Mouse (Mus musculus) heart, adult 2 months (tissue): ENCODE data around the gene Polr2j. TPM values are rescaled to one million over a fixed set of nuclear protein-coding genes. Genes with fewer than 3 reads are reported as not detected.
"Not testable (repeated sequence)": the region's sequence is repeated elsewhere in the genome, so short reads cannot be mapped to it uniquely, and the experiment has no call there.

Experiments
- DNase-seq, 2 experiments: peaks; one replicate each; pipeline ENCODE4 v3.0.0; 2021
- H3K27ac ChIP-seq: fragments of 200-600 bp; 2 replicates; pipeline ENCODE4 v1.8.1; 2022
- H3K27me3 ChIP-seq: fragments of 200-500 bp; 2 replicates; pipeline ENCODE4 v1.6.1; 2012; ENCODE audit warnings: mild to moderate bottlenecking, low read length, inconsistent platforms, mixed read lengths; ENCODE audit not compliant: control insufficient read depth, insufficient read depth
- H3K36me3 ChIP-seq: fragments of 200-500 bp; 2 replicates; pipeline ENCODE4 v1.6.1; 2012; ENCODE audit warnings: low read length, inconsistent platforms; ENCODE audit not compliant: control insufficient read depth, insufficient read depth
- H3K4me1 ChIP-seq: fragments of 200-500 bp; 2 replicates; pipeline ENCODE4 v1.6.1; 2011; ENCODE audit warnings: low read length; ENCODE audit not compliant: control insufficient read depth, insufficient read depth
- H3K4me3 ChIP-seq: fragments of 200-600 bp; 2 replicates; pipeline ENCODE4 v1.8.1; 2022
- H3K79me2 ChIP-seq: fragments of 200-500 bp; replicated peaks from 2 replicates; pipeline ENCODE4 v1.6.1; 2012; ENCODE audit warnings: mild to moderate bottlenecking, inconsistent platforms, low read length, moderate library complexity, mixed read lengths; ENCODE audit not compliant: control insufficient read depth, insufficient read depth
- H3K9ac ChIP-seq: fragments of 200-500 bp; 2 replicates; pipeline ENCODE4 v1.6.1; 2012; ENCODE audit warnings: low read depth, mild to moderate bottlenecking, control low read depth, inconsistent platforms, low read length, mixed read lengths
- CTCF ChIP-seq: fragments of 200-600 bp; IDR thresholded peaks from 2 replicates; pipeline ENCODE4 v1.8.1; 2022; ENCODE audit warnings: antibody characterized with exemption, mild to moderate bottlenecking, moderate library complexity
- EP300 ChIP-seq: fragments of 200-500 bp; IDR thresholded peaks from 2 replicates; pipeline ENCODE4 v1.6.1; 2011; ENCODE audit warnings: low read depth, low read length, control low read depth; ENCODE audit not compliant: insufficient read depth
- POLR2A ChIP-seq: fragments of 200-500 bp; IDR thresholded peaks from 2 replicates; pipeline ENCODE4 v1.6.1; 2011; ENCODE audit warnings: mild to moderate bottlenecking, low read depth, low read length, control low read depth; ENCODE audit not compliant: insufficient read depth
- WGBS: fragments of 180-500 bp; shearing (Covaris S2); methylation state at CpG from one replicate; pipeline ENCODE4 v1.1.7; 2018; 5-methylcytosine and 5-hydroxymethylcytosine counted together
- intact Hi-C: fragments of 180-260 bp; cut with DNase I; formaldehyde crosslinking; loops from one replicate; pipeline ENCODE4 v1.15.1; 2025
- polyA plus RNA-seq: library from polyadenylated mRNA; depleted of rRNA; stranded (reverse); fragments of >200 nt; gene quantifications from 2 replicates; pipeline ENCODE4 v1.2.3, GENCODE M21; 2012
- total RNA-seq, 2 experiments: library from RNA; stranded (reverse); gene quantifications; 2 replicates each; pipeline ENCODE4 v1.2.3; 2021

Gene Polr2j
- total and polyA plus RNA-seq, 3 experiments = 63.5 to 89.3 (median 66.9) TPM

GRCm38 (mm10) chr5:136147704-136148103, 31.3 kb downstream of the Polr2j start:
- 70% methylated on average over 8 of the region's 8 CpGs for WGBS
- H3K27ac ChIP-seq = no peak overlapping the region
- peaks cover 1% of the 10 kb centered on the region; the same call in 1 of the 2 replicates for H3K4me1 ChIP-seq
- no peak for TF ChIP-seq EP300
- TF ChIP-seq POLR2A = no peak
- TF ChIP-seq CTCF = no peak
- DNase-seq = no peak
- H3K27me3 ChIP-seq = no peaks in the 10 kb centered on the region
- H3K9ac ChIP-seq = no peak overlapping the region
- intact Hi-C loops = no loop called here
- H3K4me3 ChIP-seq = no peak overlapping the region
- H3K36me3 ChIP-seq = no peaks in the 10 kb centered on the region
- no peaks in the 10 kb centered on the region for H3K79me2 ChIP-seq

DNA sequence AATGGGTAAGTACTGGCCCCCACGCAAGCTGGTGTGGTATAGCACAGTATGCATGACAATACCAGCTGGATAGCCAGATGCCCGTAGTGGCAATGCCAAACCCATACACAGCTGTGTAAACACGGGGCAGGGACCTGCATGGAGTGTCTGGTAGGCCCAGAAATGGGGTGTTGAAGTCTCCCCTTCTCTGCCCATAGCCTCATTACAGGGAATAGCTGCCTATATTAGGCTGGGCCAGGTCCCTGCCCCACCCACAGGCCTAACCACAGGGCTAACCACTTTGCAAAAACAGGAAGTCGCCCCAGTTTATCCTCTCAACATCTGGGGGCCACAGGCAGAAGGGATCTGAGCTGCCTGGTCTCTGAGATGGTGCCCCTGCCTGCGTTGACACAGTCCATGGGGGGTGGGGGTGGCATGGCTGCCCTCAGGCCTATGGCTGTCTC, 32.7 kb downstream of the Polr2j start:
- H3K27me3 ChIP-seq, H3K4me3 ChIP-seq, H3K36me3 ChIP-seq, H3K4me1 ChIP-seq, H3K79me2 ChIP-seq, H3K27ac ChIP-seq, intact Hi-C loops, H3K9ac ChIP-seq: not testable (repeated sequence)
- DNase-seq = peak in 1 of 2 experiments; percentile 38
- 73% methylated on average over 5 of the region's 5 CpGs for WGBS

GRCm38 (mm10) chr5:136152365-136152764, 35.9 kb downstream of the Polr2j start:
- H3K27ac ChIP-seq = no peak overlapping the region
- DNase-seq = peak in 1 of 2 experiments; percentile 54
- intact Hi-C loops = no loop called here
- H3K4me3 ChIP-seq = no peak overlapping the region
- H3K4me1 ChIP-seq = peaks cover 1% of the 10 kb centered on the region; the same call in 1 of the 2 replicates
- TF ChIP-seq POLR2A (no peak), EP300 (no peak), CTCF (no peak)
- no peaks in the 10 kb centered on the region for H3K36me3 ChIP-seq
- no peak overlapping the region for H3K9ac ChIP-seq
- no peaks in the 10 kb centered on the region for H3K79me2 ChIP-seq
- 72% methylated on average over 8 of the region's 8 CpGs for WGBS
- no peaks in the 10 kb centered on the region for H3K27me3 ChIP-seq

GRCm38 (mm10) chr5:136155399-136155798, 39.0 kb downstream of the Polr2j start:
- Histone ChIP-seq H3K79me2 (no peaks in the 10 kb centered on the region), H3K4me3 (no peak overlapping the region), H3K4me1 (peaks cover 2% of the 10 kb centered on the region; the same call in 1 of the 2 replicates), H3K9ac (no peak overlapping the region), H3K36me3 (no peaks in the 10 kb centered on the region), H3K27ac (no peak overlapping the region), H3K27me3 (no peaks in the 10 kb centered on the region)
- DNase-seq = peak in 1 of 2 experiments; percentile 47
- 66% methylated on average over 5 of the region's 5 CpGs for WGBS
- intact Hi-C loops = no loop called here
- TF ChIP-seq EP300 (no peak), POLR2A (no peak), CTCF (no peak)

DNA sequence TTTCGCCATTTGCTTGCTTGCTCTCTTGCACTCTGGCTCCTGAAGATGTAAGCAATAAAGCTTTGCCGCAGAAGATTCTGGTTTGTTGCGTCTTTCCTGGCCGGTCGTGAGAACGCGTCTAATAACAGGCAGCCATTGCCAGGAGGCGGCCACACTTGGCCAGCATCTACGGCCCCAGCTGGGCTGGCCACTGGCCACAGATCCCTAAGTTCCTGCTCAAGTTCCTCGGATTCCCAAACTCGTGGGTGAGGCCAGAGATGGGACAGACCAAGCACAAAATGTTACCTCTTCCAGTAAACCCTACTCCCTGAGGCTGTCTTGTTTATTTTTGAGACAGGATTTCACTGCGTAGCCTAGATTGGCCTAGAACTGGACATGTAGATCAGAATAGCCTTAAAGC, 43.7 kb downstream of the Polr2j start:
- H3K36me3 ChIP-seq, H3K27me3 ChIP-seq, H3K9ac ChIP-seq, H3K27ac ChIP-seq, intact Hi-C loops, H3K4me1 ChIP-seq, H3K4me3 ChIP-seq, H3K79me2 ChIP-seq: not testable (repeated sequence)
- 78% methylated on average over 11 of the region's 12 CpGs for WGBS
- peak; percentile 80 to 81 for DNase-seq

DNA sequence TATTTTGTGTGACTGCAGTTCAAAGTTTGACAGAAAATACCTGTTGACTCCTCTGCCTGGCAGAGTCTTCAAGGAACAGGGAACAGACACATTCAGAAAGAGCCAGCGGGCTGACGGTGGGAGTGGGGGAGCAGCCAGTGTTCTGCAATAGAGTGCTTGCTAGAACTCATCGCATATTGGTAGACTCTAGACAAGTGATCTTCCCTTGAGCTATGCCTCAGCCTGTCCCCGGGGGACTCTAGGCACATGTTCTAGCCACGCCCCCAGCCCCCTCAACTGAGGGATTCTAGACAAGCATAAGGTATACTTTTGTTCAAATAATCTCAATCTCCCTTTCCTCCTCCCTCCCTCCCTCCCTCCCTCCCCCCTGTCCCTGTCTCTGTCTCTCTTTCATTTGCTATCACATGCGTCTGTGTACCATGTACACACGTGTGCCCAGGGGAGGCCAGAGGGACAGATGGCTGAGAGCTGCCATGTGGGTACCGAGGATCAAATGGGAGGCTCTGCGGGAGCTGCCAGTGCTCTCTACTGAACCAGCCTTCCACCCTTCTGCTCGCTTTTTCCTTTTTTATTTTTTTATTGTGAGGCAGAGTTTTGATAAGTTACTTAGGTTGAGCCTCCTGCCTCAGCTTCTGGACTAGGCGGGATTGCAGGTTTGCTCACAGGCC, 47.5 kb downstream of the Polr2j start:
- WGBS = 86% methylated on average over 11 of the region's 11 CpGs
- intact Hi-C loops = no loop called here
- TF ChIP-seq POLR2A = no peak
- TF ChIP-seq EP300 = no peak
- TF ChIP-seq CTCF = no peak
- no peak for DNase-seq
- no peaks in the 10 kb centered on the region for H3K27me3 ChIP-seq
- H3K27ac ChIP-seq = no peak overlapping the region
- H3K4me3 ChIP-seq = no peak overlapping the region
- H3K79me2 ChIP-seq = no peaks in the 10 kb centered on the region
- H3K9ac ChIP-seq = no peak overlapping the region
- H3K36me3 ChIP-seq = no peaks in the 10 kb centered on the region
- H3K4me1 ChIP-seq = peaks cover 2% of the 10 kb centered on the region; the same call in 1 of the 2 replicates
